15 mouse cellular contexts compared by ENCODE assay signal in genomic region chr15:77354496-77354847, GRCm38 (mm10). TPM values are rescaled to one million over a fixed set of nuclear protein-coding genes. Genes with fewer than 3 reads are reported as not detected.
DNase-seq lines count a peak whose midpoint lies in the region; ATAC-seq lines count a peak whose summit lies in the region.
"Had no signal": no experiment of that assay in that cellular context is flagged by ENCODE, and none has a peak within 500 bp of the region (broad histone marks: within the 10 kb centered on the region; RNA-seq: fewer than 3 reads in every experiment).

No protein-coding gene starts in this region.

- H3K36me3 ChIP-seq in heart, embryonic 16.5 days (ENCODE audit: control insufficient read depth, insufficient read depth) = no peaks in the 10 kb centered on the region
- H3K36me3 ChIP-seq in hindbrain, embryonic 10.5 days = no peaks in the 10 kb centered on the region
- no peaks in the 10 kb centered on the region for H3K36me3 ChIP-seq in midbrain, embryonic 14.5 days (ENCODE audit: control insufficient read depth, insufficient read depth, low read length)
- H3K36me3 ChIP-seq: limb, embryonic 15.5 days; neural tube, embryonic 12.5 days had no signal

- DNase-seq in cerebellum, adult 18-20 months = no peak
- DNase-seq in heart, adult 11 months = no peak
- DNase-seq in hindbrain, embryonic 10.5 days (ENCODE audit: low spot score) = no peak
- no peak for DNase-seq in midbrain, embryonic 14.5 days
- DNase-seq in kidney, postnatal 4 days = no peak
- no peak for DNase-seq in left cerebral cortex, postnatal 25 days (ENCODE audit: low spot score in 2 of 2)
- DNase-seq: kidney, adult 9 months; layer of hippocampus, postnatal 36 days; lung, embryonic 14.5 days had no signal

- peak overlapping the region; percentile 74 for H3K27ac ChIP-seq in heart, embryonic 16.5 days (ENCODE audit: low read length)
- H3K27ac ChIP-seq in hindbrain, embryonic 10.5 days = peak overlapping the region; percentile 88
- peak overlapping the region; percentile 43 for H3K27ac ChIP-seq in midbrain, embryonic 14.5 days (replicated peaks; ENCODE audit: low read depth, low read length)
- H3K27ac ChIP-seq: limb, embryonic 15.5 days; neural tube, embryonic 12.5 days had no signal

- H3K9me3 ChIP-seq in heart, embryonic 16.5 days (replicated peaks; ENCODE audit: control insufficient read depth, low read length) = no peaks in the 10 kb centered on the region
- H3K9me3 ChIP-seq in hindbrain, embryonic 10.5 days = no peaks in the 10 kb centered on the region
- H3K9me3 ChIP-seq in midbrain, embryonic 14.5 days (ENCODE audit: control insufficient read depth, low read length) = no peaks in the 10 kb centered on the region
- H3K9me3 ChIP-seq: limb, embryonic 15.5 days; neural tube, embryonic 12.5 days had no signal

- peak overlapping the region; percentile 16; the same call in 1 of the 2 replicates for H3K4me2 ChIP-seq in heart, embryonic 16.5 days (ENCODE audit: low read depth, low read length)
- no peak overlapping the region for H3K4me2 ChIP-seq in midbrain, embryonic 14.5 days (ENCODE audit: low read length)
- H3K4me2 ChIP-seq: limb, embryonic 15.5 days; lung, embryonic 14.5 days had no signal

- H3K27me3 ChIP-seq in heart, embryonic 16.5 days (ENCODE audit: control insufficient read depth, insufficient read depth, low read length) = no peaks in the 10 kb centered on the region
- H3K27me3 ChIP-seq in hindbrain, embryonic 10.5 days (ENCODE audit: insufficient read depth, poor library complexity, severe bottlenecking) = no peaks in the 10 kb centered on the region
- H3K27me3 ChIP-seq in midbrain, embryonic 14.5 days (ENCODE audit: control insufficient read depth, insufficient read depth, low read length) = no peaks in the 10 kb centered on the region
- H3K27me3 ChIP-seq: limb, embryonic 15.5 days; neural tube, embryonic 12.5 days had no signal

- WGBS in heart, embryonic 16.5 days = 43% methylated on average over 4 of the region's 4 CpGs
- WGBS in hindbrain, embryonic 10.5 days = 63% methylated on average over 4 of the region's 4 CpGs
- WGBS in midbrain, embryonic 14.5 days = 63% methylated on average over 4 of the region's 4 CpGs

- intact Hi-C loops in left cerebral cortex, postnatal 25 days (cut with DNase I) = no loop called here

- 0 out of 2 replicates have a peak, but pooled peaks have one; percentile 22 for ATAC-seq in cerebellum, adult (ENCODE audit: insufficient number of reproducible peaks, low FRiP score, low TSS enrichment)
- ATAC-seq in heart, embryonic 16.5 days (replicated peaks; ENCODE audit: extremely low read depth, insufficient read depth, low FRiP score) = no peak
- no peak for ATAC-seq in midbrain, embryonic 14.5 days (ENCODE audit: low FRiP score, low TSS enrichment)

- H3K4me1 ChIP-seq in heart, embryonic 16.5 days (ENCODE audit: control insufficient read depth, insufficient read depth, low read length) = peaks cover 37% of the 10 kb centered on the region
- H3K4me1 ChIP-seq in hindbrain, embryonic 10.5 days (replicated peaks) = peaks cover 65% of the 10 kb centered on the region
- H3K4me1 ChIP-seq in midbrain, embryonic 14.5 days (ENCODE audit: control insufficient read depth, insufficient read depth, low read length) = peaks cover 37% of the 10 kb centered on the region

- peak overlapping the region; percentile 34 for H3K9ac ChIP-seq in heart, embryonic 16.5 days (ENCODE audit: low read length)
- H3K9ac ChIP-seq in midbrain, embryonic 14.5 days (replicated peaks; ENCODE audit: low read length) = peak overlapping the region; percentile 23; the same call in 1 of the 2 replicates
- H3K9ac ChIP-seq: limb, embryonic 15.5 days; lung, embryonic 14.5 days; neural tube, embryonic 12.5 days had no signal

- H3K4me3 ChIP-seq in heart, embryonic 16.5 days (ENCODE audit: low read length) = no peak overlapping the region
- H3K4me3 ChIP-seq in hindbrain, embryonic 10.5 days = no peak overlapping the region
- no peak overlapping the region for H3K4me3 ChIP-seq in midbrain, embryonic 14.5 days (replicated peaks; ENCODE audit: low read depth, low read length)
- H3K4me3 ChIP-seq: limb, embryonic 15.5 days; neural tube, embryonic 12.5 days had no signal

RNA-seq across cellular contexts. Expression of gene Apol7a, which starts 44.4 kb away (rescaled TPM):
- 0.19 and 0.39 TPM in 2 replicates for polyA plus RNA-seq in heart, embryonic 16.5 days (2015; fragmentation: Nextera tagmentation; extraction: Ambion mirVana)
- not detected in 2 replicates for polyA plus RNA-seq in hindbrain, embryonic 10.5 days (2016; fragmentation: Nextera tagmentation; extraction: Ambion mirVana)
- not detected in 2 replicates for polyA plus RNA-seq in midbrain, embryonic 14.5 days (2014; fragmentation: Nextera tagmentation; extraction: Ambion mirVana)
- total RNA-seq in left cerebral cortex, postnatal 25 days (2021) = under 1 TPM in 1 of 2 experiments, not detected in 1; 0.50 TPM
- total RNA-seq: megakaryocyte progenitor cell, adult 5-6 weeks had no signal
- polyA plus RNA-seq: lung, embryonic 14.5 days; neural tube, embryonic 12.5 days had no signal

RNA-seq across cellular contexts. Expression of gene Rbfox2, which starts 47.7 kb away (rescaled TPM):
- polyA plus RNA-seq in heart, embryonic 16.5 days (2015; fragmentation: Nextera tagmentation; extraction: Ambion mirVana) = 61.8 and 64.7 TPM in 2 replicates
- polyA plus RNA-seq in hindbrain, embryonic 10.5 days (2016; fragmentation: Nextera tagmentation; extraction: Ambion mirVana) = 50.6 and 77.8 TPM in 2 replicates
- polyA plus RNA-seq in midbrain, embryonic 14.5 days (2014; fragmentation: Nextera tagmentation; extraction: Ambion mirVana) = 195 and 282 TPM in 2 replicates
- total RNA-seq in left cerebral cortex, postnatal 25 days (2021) = 100 to 1,000 TPM; 244 to 265 TPM

RNA-seq across cellular contexts. Expression of gene Apol9a, which starts 56.5 kb away (rescaled TPM):
- 0.60 and 0.64 TPM in 2 replicates for polyA plus RNA-seq in heart, embryonic 16.5 days (2015; fragmentation: Nextera tagmentation; extraction: Ambion mirVana)
- 0.04 TPM in 1 of 2 replicates, not detected in the other for polyA plus RNA-seq in hindbrain, embryonic 10.5 days (2016; fragmentation: Nextera tagmentation; extraction: Ambion mirVana)
- polyA plus RNA-seq in midbrain, embryonic 14.5 days (2014; fragmentation: Nextera tagmentation; extraction: Ambion mirVana) = not detected in 2 replicates
- not detected for total RNA-seq in left cerebral cortex, postnatal 25 days (2021)
- total RNA-seq: gastrocnemius, adult 18-20 months; layer of hippocampus, postnatal 36 days; megakaryocyte progenitor cell, adult 5-6 weeks had no signal
- polyA plus RNA-seq: limb, embryonic 15.5 days; lung, embryonic 14.5 days had no signal
